Mouse (Mus musculus) naive thymus-derived CD4-positive, alpha-beta T cell, adult 2 months (primary cell): Measurements from ENCODE around the gene Abi1.
"Not testable (repeated sequence)": the region's sequence is repeated elsewhere in the genome, so short reads cannot be mapped to it uniquely, and the experiment has no call there.

Source experiments
- DNase-seq: peaks from one replicate; pipeline ENCODE4 v3.0.0-alpha.2; 2011; ENCODE audit warnings: low read depth

The Abi1 gene

GRCm38 (mm10) chr2:23030631-23031030 lies 9.4 kb downstream of the Abi1 start:
- DNase-seq = no peak

GRCm38 (mm10) chr2:23028826-23029225 lies 11.2 kb downstream of the Abi1 start:
- no peak for DNase-seq

- no peak for DNase-seq
Measured at GRCm38 (mm10) chr2:23026379-23026778, 13.7 kb downstream of the Abi1 start.

GRCm38 (mm10) chr2:23023714-23024282 lies 16.2 kb downstream of the Abi1 start:
- DNase-seq = no peak

GRCm38 (mm10) chr2:23023023-23023422 lies 17.0 kb downstream of the Abi1 start:
- no peak for DNase-seq

GRCm38 (mm10) chr2:23021721-23022120 lies 18.3 kb downstream of the Abi1 start:
- no peak for DNase-seq

- no peak for DNase-seq
Measured at GRCm38 (mm10) chr2:23021320-23021719, 18.7 kb downstream of the Abi1 start.

- DNase-seq = no peak
Measured at GRCm38 (mm10) chr2:23019170-23019569, 20.9 kb downstream of the Abi1 start.

GRCm38 (mm10) chr2:23016121-23016520 lies 23.9 kb downstream of the Abi1 start:
- no peak for DNase-seq

GRCm38 (mm10) chr2:23015335-23015734 lies 24.7 kb downstream of the Abi1 start:
- no peak for DNase-seq

- not testable (repeated sequence) for DNase-seq
Measured at GRCm38 (mm10) chr2:23014935-23015334, 25.1 kb downstream of the Abi1 start.

GRCm38 (mm10) chr2:23008256-23008655 lies 31.8 kb downstream of the Abi1 start:
- DNase-seq = no peak

- peak; percentile 26 for DNase-seq
Measured at GRCm38 (mm10) chr2:23007577-23007976, 32.5 kb downstream of the Abi1 start.

GRCm38 (mm10) chr2:23007149-23007548 lies 32.9 kb downstream of the Abi1 start:
- no peak for DNase-seq

- peak; percentile 53 for DNase-seq
Measured at GRCm38 (mm10) chr2:23006219-23006618, 33.8 kb downstream of the Abi1 start.

GRCm38 (mm10) chr2:23002637-23003036 lies 37.4 kb downstream of the Abi1 start:
- DNase-seq = no peak

GRCm38 (mm10) chr2:22999620-23000019 lies 40.4 kb downstream of the Abi1 start:
- DNase-seq = no peak

- no peak for DNase-seq
Measured at GRCm38 (mm10) chr2:22998804-22999203, 41.2 kb downstream of the Abi1 start.

- no peak for DNase-seq
Measured at GRCm38 (mm10) chr2:22998015-22998414, 42.0 kb downstream of the Abi1 start.

- DNase-seq = no peak
Measured at GRCm38 (mm10) chr2:22996071-22996470, 44.0 kb downstream of the Abi1 start.

- no peak for DNase-seq
Measured at GRCm38 (mm10) chr2:22985973-22986657, 53.9 kb downstream of the Abi1 start.

- DNase-seq = no peak
Measured at GRCm38 (mm10) chr2:22977387-22977973, 62.6 kb downstream of the Abi1 start.

- no peak for DNase-seq
Measured at GRCm38 (mm10) chr2:22962970-22963369, 77.1 kb downstream of the Abi1 start.

- peak; percentile 34 for DNase-seq
Measured at GRCm38 (mm10) chr2:22962242-22962641, 77.8 kb downstream of the Abi1 start.
